Mouse (Mus musculus) midbrain, embryonic 12.5 days (tissue): Measurements from ENCODE around the gene Dcun1d2. TPM values are rescaled to one million over a fixed set of nuclear protein-coding genes. Genes with fewer than 3 reads are reported as not detected.

Experiments used
- ATAC-seq: fragments of 200-750 bp; cut with Nextera tagmentation; 2 replicates; pipeline ENCODE4 v1.8.0; 2017; ENCODE audit warnings: low read depth, moderate TSS enrichment, moderate library complexity; ENCODE audit not compliant: low FRiP score
- H3K27ac ChIP-seq: fragments of 300-500 bp; sonication (generic); replicated peaks from 2 replicates; pipeline ENCODE4 v1.5.1; 2016; ENCODE audit warnings: mild to moderate bottlenecking
- H3K27me3 ChIP-seq: fragments of 300-500 bp; sonication (generic); 2 replicates; pipeline ENCODE4 v1.6.1; 2016; ENCODE audit warnings: mild to moderate bottlenecking
- H3K36me3 ChIP-seq: fragments of 300-500 bp; sonication (generic); 2 replicates; pipeline ENCODE4 v1.6.1; 2016
- H3K4me1 ChIP-seq: fragments of 300-500 bp; sonication (generic); 2 replicates; pipeline ENCODE4 v1.6.1; 2016
- H3K4me2 ChIP-seq: fragments of 300-500 bp; sonication (generic); replicated peaks from 2 replicates; pipeline ENCODE4 v1.6.1; 2016; ENCODE audit warnings: mild to moderate bottlenecking, moderate library complexity
- H3K4me3 ChIP-seq: fragments of 300-500 bp; sonication (generic); 2 replicates; pipeline ENCODE4 v1.5.1; 2016; ENCODE audit warnings: mild to moderate bottlenecking
- H3K9ac ChIP-seq: fragments of 300-500 bp; sonication (generic); replicated peaks from 2 replicates; pipeline ENCODE4 v1.6.1; 2016; ENCODE audit warnings: mild to moderate bottlenecking, moderate library complexity
- H3K9me3 ChIP-seq: fragments of 300-500 bp; sonication (generic); 2 replicates; pipeline ENCODE4 v1.6.1; 2016; ENCODE audit warnings: mild to moderate bottlenecking
- whole genome bisulfite sequencing: fragments of 180-500 bp; shearing (Covaris S2); methylation state at CpG from one replicate; pipeline ENCODE4 v1.1.7; 2016; 5-methylcytosine and 5-hydroxymethylcytosine counted together
- polyA plus RNA-seq: library from polyadenylated mRNA; unstranded; fragments of >200 nt; fragmentation: Nextera tagmentation; extraction: Ambion mirVana; gene quantifications from 2 replicates; pipeline ENCODE4 v1.2.1, GENCODE M21; 2016

Dcun1d2 gene
- polyA plus RNA-seq, 1 experiment from 2014 or later = 30.9 TPM

DNA sequence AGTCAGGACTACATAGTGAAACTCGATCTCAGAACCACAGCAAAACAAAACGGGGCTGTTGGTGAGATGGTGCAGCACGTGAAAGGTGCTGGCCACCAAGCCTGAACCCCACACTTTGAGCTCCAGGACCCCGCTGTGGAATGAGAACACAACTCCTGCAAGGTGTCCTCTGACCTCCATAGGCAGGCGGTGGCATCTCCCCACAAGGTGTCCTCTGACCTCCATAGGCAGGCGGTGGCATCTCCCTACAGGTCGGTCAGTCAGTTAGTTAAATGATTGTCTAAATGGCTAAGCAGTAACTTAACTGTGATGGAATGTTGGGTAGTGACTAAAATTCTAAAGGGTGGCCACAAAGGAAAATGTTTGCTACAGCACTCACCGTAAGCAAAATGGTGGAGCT, 11.6 kb upstream of the Dcun1d2 start:
- Histone ChIP-seq H3K27me3 (no peaks in the 10 kb centered on the region), H3K4me1 (no peaks in the 10 kb centered on the region), H3K4me3 (no peak overlapping the region), H3K36me3 (peaks cover 86% of the 10 kb centered on the region), H3K9ac (no peak overlapping the region), H3K9me3 (no peaks in the 10 kb centered on the region), H3K27ac (no peak overlapping the region), H3K4me2 (no peak overlapping the region)
- 97% methylated on average over 8 of the region's 8 CpGs for WGBS
- no peak for ATAC-seq

DNA sequence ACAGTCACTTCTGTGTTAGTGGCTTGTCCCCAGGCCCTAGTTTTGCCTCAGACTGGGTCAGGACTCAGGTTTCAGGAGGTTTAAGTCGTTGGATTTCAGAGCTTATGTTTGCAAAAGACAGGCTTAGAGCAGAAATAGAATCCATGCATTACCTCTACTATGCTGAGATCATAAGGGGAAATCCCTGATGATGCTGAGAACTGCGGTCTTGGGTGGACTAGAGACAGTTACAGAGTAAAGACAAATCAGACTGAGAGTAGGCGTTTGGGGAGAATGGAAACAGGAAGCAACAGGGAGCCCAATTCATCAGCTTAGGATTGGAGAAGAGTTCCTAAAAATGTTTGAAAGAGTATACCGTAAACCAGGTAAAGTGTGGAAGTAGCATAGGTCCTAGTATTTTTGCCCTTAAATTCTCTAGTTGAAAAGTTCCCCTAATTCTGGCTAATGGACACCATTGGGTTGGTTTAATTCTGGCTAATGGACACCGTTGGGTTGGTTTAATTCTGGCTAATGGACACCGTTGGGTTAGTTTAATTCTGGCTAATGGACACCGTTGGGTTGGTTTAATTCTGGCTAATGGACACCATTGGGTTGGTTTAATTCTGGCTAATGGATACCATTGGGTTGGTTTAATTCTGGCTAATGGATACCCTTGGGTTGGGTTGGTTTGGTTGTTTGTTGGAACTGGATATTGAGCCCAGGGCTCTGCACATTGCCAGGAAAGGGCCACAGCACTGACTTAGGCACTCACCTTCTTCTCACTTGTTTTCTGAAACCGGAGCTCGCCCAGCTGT, 5.9 kb upstream of the Dcun1d2 start:
- ATAC-seq = no peak
- peaks cover 61% of the 10 kb centered on the region for H3K36me3 ChIP-seq
- H3K4me2 ChIP-seq = no peak overlapping the region
- H3K4me3 ChIP-seq = no peak overlapping the region
- no peak overlapping the region for H3K27ac ChIP-seq
- no peaks in the 10 kb centered on the region for H3K27me3 ChIP-seq
- 94% methylated on average over 9 of the region's 9 CpGs for WGBS
- H3K9me3 ChIP-seq = no peaks in the 10 kb centered on the region
- peaks cover 10% of the 10 kb centered on the region for H3K4me1 ChIP-seq
- H3K9ac ChIP-seq = no peak overlapping the region

GRCm38 (mm10) chr8:13292364-13292763, 4.4 kb upstream of the Dcun1d2 start:
- peaks cover 14% of the 10 kb centered on the region for H3K4me1 ChIP-seq
- H3K36me3 ChIP-seq = peaks cover 51% of the 10 kb centered on the region
- ATAC-seq = no peak
- no peak overlapping the region for H3K4me2 ChIP-seq
- H3K4me3 ChIP-seq = no peak overlapping the region
- H3K9ac ChIP-seq = no peak overlapping the region
- WGBS = 27% methylated on average over 9 of the region's 9 CpGs
- no peaks in the 10 kb centered on the region for H3K9me3 ChIP-seq
- no peaks in the 10 kb centered on the region for H3K27me3 ChIP-seq
- no peak overlapping the region for H3K27ac ChIP-seq

- no peak overlapping the region for H3K27ac ChIP-seq
- peaks cover 14% of the 10 kb centered on the region for H3K36me3 ChIP-seq
- H3K4me3 ChIP-seq = peak overlapping the region; percentile 68
- no peak for ATAC-seq
- peak overlapping the region; percentile 80 for H3K4me2 ChIP-seq
- peak overlapping the region; percentile 68 for H3K9ac ChIP-seq
- no peaks in the 10 kb centered on the region for H3K27me3 ChIP-seq
- no peaks in the 10 kb centered on the region for H3K9me3 ChIP-seq
- 6% methylated on average over 6 of the region's 6 CpGs for WGBS
- peaks cover 22% of the 10 kb centered on the region for H3K4me1 ChIP-seq
Measured at GRCm38 (mm10) chr8:13288646-13289045, 715 bp upstream of the Dcun1d2 start.

DNA sequence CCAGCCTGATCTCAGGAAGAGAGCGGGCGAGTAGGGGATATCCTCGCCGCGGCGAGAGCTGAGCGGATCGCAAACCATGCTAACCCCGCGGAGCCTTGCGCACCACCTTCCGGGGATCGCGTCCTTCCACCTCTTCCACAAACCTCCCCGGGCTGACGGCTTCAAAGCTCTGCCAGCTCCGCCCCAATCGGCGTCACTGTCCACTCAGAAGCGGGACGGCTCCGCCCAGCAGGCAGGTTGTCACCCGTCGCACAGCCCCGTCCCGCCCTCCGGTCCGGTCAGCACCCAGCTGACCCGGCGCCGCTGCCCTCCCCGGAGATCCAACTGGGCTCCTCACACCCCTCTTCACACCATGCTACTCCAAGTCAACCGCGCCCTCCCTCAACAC, 633 bp downstream of the Dcun1d2 start:
- H3K9ac ChIP-seq = peak overlapping the region; percentile 68
- H3K9me3 ChIP-seq = no peaks in the 10 kb centered on the region
- H3K4me2 ChIP-seq = peak overlapping the region; percentile 80
- peak; percentile 73; the same call in 1 of the 2 replicates for ATAC-seq
- peak overlapping the region; percentile 84 for H3K27ac ChIP-seq
- peaks cover 22% of the 10 kb centered on the region for H3K4me1 ChIP-seq
- peak overlapping the region; percentile 68 for H3K4me3 ChIP-seq
- H3K27me3 ChIP-seq = no peaks in the 10 kb centered on the region
- under 1% methylated on average over 34 of the region's 34 CpGs for WGBS
- H3K36me3 ChIP-seq = peaks cover 4% of the 10 kb centered on the region; the same call in 1 of the 2 replicates

GRCm38 (mm10) chr8:13283200-13283599, 4.7 kb downstream of the Dcun1d2 start:
- ATAC-seq = no peak
- Histone ChIP-seq H3K9me3 (no peaks in the 10 kb centered on the region), H3K27ac (no peak overlapping the region), H3K9ac (no peak overlapping the region), H3K36me3 (no peaks in the 10 kb centered on the region), H3K4me3 (no peak overlapping the region), H3K4me2 (no peak overlapping the region), H3K27me3 (no peaks in the 10 kb centered on the region), H3K4me1 (peaks cover 9% of the 10 kb centered on the region)
- WGBS = 82% methylated on average over 1 of the region's 1 CpGs

DNA sequence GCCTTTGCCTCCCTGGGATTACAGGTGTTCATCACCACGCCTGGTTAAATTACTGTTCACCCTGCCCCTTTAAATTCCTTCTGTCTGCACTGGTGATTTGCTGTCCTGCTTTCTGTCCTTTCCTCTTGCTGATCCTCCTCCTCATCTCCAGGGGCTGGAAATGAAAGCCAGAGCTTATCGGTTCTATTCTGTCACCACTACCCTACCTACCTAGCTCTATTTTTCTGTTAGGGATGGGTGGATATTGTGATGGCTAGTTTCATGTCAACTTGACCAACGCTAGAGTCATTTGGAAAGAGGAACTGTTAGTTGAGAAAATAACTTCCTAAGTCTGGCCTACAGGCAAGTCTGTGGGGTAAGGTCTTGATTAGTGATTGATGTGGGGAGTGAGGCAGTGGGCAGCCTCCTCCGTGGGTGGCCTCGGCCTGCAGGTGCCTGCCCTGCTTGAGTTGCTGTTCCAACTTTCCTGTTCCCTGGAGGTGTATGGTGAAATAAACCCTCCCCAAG, 10.9 kb downstream of the Dcun1d2 start:
- Histone ChIP-seq H3K9ac (no peak overlapping the region), H3K27ac (no peak overlapping the region), H3K27me3 (no peaks in the 10 kb centered on the region), H3K4me1 (no peaks in the 10 kb centered on the region), H3K36me3 (peaks cover 21% of the 10 kb centered on the region), H3K9me3 (no peaks in the 10 kb centered on the region), H3K4me2 (no peak overlapping the region), H3K4me3 (no peak overlapping the region)
- 92% methylated on average over 5 of the region's 5 CpGs for WGBS
- ATAC-seq = no peak

DNA sequence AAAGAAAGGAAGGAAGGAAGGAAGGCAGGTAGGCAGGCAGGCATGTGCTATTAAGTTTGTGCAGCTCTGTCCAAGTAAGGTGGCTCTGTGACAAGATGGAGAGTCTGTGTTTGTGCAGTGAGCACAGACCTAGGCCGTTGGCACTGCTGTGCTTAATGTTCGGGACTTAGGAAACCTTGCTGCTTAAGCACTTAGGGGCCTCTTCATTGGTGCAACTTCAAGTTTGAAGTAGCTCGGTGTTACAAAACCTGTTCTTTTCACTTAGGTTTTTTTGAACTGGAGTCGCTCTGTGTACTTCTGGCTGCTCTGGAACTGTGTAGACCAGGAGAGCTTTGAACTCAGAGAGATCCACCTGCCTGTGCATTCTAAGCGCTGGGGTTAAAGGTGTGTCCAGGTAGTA, 15.1 kb downstream of the Dcun1d2 start:
- Histone ChIP-seq H3K9ac (no peak overlapping the region), H3K27ac (no peak overlapping the region), H3K9me3 (no peaks in the 10 kb centered on the region), H3K27me3 (no peaks in the 10 kb centered on the region), H3K36me3 (peaks cover 57% of the 10 kb centered on the region), H3K4me1 (no peaks in the 10 kb centered on the region), H3K4me2 (no peak overlapping the region), H3K4me3 (no peak overlapping the region)
- WGBS = 95% methylated on average over 5 of the region's 5 CpGs
- no peak for ATAC-seq

DNA sequence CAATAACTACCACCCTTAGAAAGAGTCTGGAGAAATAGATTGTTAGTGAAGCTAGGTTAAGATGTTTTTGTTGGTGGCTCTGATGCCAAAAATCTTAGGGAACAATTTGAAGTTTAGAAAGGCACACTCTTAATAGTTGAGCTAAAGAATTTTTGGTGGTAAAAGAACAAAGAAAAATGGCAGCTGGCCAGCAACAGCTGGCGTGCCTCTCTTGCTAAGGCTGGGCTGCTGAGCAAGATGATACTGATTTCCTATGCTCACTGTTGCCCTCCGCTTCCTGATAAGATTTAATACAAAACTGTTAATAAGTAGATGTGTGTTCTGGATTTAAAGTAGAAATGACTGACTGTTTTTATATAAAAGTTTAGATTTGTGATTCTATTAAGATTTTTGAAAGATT, 20.4 kb downstream of the Dcun1d2 start:
- no peaks in the 10 kb centered on the region for H3K27me3 ChIP-seq
- H3K4me1 ChIP-seq = no peaks in the 10 kb centered on the region
- H3K9me3 ChIP-seq = no peaks in the 10 kb centered on the region
- no peak overlapping the region for H3K4me3 ChIP-seq
- no peak overlapping the region for H3K27ac ChIP-seq
- no peak for ATAC-seq
- WGBS = 96% methylated on average over 2 of the region's 2 CpGs
- H3K36me3 ChIP-seq = peaks cover 51% of the 10 kb centered on the region
- H3K4me2 ChIP-seq = no peak overlapping the region
- no peak overlapping the region for H3K9ac ChIP-seq

DNA sequence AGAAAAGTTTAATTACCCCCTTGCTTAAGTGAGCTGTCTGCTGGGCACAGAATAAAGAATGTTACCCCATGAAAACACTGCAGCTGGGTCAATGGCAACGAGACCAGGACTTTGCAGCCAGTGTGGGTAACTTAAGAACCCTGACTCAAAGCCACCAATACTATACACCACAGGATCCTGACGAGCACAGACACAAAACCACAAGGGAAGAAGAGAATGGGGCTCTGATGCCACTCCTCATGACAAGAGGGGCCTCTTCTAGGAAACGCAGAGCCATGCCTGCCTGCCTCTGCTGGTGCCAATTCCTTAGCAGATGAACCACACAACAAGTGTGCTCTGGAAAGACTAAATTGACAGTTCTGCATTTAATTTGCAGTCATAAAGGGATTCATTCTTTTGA, 24.6 kb downstream of the Dcun1d2 start:
- H3K36me3 ChIP-seq = peaks cover 32% of the 10 kb centered on the region
- H3K4me3 ChIP-seq = no peak overlapping the region
- no peak overlapping the region for H3K9ac ChIP-seq
- no peaks in the 10 kb centered on the region for H3K9me3 ChIP-seq
- ATAC-seq = no peak
- no peaks in the 10 kb centered on the region for H3K4me1 ChIP-seq
- H3K4me2 ChIP-seq = no peak overlapping the region
- H3K27me3 ChIP-seq = no peaks in the 10 kb centered on the region
- WGBS = 67% methylated on average over 3 of the region's 3 CpGs
- H3K27ac ChIP-seq = no peak overlapping the region

DNA sequence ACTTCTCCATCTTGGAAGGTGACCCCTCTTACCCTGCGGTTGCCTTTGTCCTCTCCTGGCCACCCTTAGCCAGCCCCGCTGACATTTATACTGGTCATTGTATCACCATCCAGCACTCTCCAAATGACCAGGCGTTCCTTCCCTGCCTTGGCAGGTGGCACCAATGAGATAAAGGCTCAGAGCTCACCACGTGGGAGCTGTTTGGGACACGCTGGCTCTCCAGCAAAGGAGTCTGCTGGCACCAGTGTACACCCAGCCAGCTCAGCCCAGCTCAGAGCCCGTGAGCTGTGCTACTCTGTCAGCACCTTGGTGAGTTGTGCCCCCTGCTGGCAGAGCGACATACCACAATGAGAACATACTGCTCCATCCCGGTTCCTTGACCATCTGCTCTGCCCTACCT, 33.9 kb downstream of the Dcun1d2 start, which contains the start of gene Adprhl1:
TSS of gene Adprhl1 (minus strand) at position 144 of the 400 bp plus-strand sequence.
- Histone ChIP-seq H3K9me3 (no peaks in the 10 kb centered on the region), H3K4me3 (no peak within 1 kb of the TSS), H3K27ac (no peak within 1 kb of the TSS), H3K36me3 (peaks cover 35% of the 10 kb centered on the region), H3K27me3 (no peaks in the 10 kb centered on the region), H3K4me2 (no peak within 1 kb of the TSS), H3K4me1 (no peaks in the 10 kb centered on the region), H3K9ac (no peak within 1 kb of the TSS)
- 47% methylated on average over 8 of the region's 8 CpGs for WGBS
- ATAC-seq = peak; percentile 58; the same call in 1 of the 2 replicates

DNA sequence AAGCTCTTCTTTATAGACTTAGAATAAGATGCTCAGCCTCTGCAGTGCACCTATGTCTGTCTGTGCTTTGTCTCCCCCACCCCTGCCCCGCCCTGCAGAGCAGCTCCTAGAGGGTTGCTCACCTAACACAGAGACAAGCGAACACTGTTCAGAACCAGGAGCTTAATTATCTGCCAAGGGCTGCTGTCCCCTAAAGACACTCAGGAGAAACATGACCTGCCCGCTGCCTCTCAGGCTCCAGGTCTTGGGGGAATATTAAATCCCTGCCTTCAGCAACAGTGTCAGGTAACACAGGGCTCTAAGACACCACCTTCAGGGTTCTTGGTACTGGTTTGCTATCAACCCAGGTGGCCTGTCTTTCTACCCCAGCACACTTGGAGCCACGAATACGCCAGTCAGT, 34.5 kb downstream of the Dcun1d2 start:
- Histone ChIP-seq H3K4me2 (no peak overlapping the region), H3K4me1 (no peaks in the 10 kb centered on the region), H3K9ac (no peak overlapping the region), H3K9me3 (no peaks in the 10 kb centered on the region), H3K27me3 (no peaks in the 10 kb centered on the region), H3K27ac (no peak overlapping the region), H3K4me3 (no peak overlapping the region), H3K36me3 (peaks cover 32% of the 10 kb centered on the region)
- ATAC-seq = no peak
- WGBS = 86% methylated on average over 5 of the region's 5 CpGs
